ENCODE assay signal across 11 mouse cellular contexts in the genomic region with DNA sequence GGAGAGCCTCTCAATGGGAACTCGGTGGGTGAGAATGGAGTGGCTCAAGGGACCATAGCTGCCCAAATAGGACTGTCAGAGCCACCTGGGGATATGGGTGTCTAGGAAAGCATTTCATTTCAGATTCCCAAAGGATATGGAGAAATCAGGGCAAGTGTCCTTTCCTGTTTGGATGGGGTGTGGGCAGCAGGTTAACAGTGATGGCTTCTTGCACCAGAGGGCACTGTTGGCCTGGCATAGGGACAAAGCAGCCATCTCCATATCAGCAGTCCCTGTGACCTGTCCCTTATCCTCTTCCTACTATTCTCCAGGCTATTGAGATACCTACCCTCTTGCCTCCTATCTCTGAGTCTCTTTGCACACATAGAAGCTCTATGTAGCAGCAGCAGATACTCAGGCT. TPM values are rescaled to one million over a fixed set of nuclear protein-coding genes. Genes with fewer than 3 reads are reported as not detected.
DNase-seq lines count a peak whose midpoint lies in the region; ATAC-seq and TF ChIP-seq lines count a peak whose summit lies in the region.
"Had no signal": no experiment of that assay in that cellular context is flagged by ENCODE, and none has a peak within 500 bp of the region (broad histone marks: within the 10 kb centered on the region; RNA-seq: fewer than 3 reads in every experiment).

No protein-coding gene starts in this region.

- WGBS in heart, embryonic 12.5 days = 70% methylated on average over 1 of the region's 1 CpGs
- WGBS in lung, adult 2 months = 68% methylated on average over 1 of the region's 1 CpGs
- 71% methylated on average over 1 of the region's 1 CpGs for WGBS in small intestine, adult 2 months

- no peak for ATAC-seq in heart, embryonic 12.5 days (ENCODE audit: insufficient number of reproducible peaks, low FRiP score)

- H3K4me3 ChIP-seq in heart, embryonic 12.5 days = no peak overlapping the region
- H3K4me3 ChIP-seq in lung, adult 2 months (replicated peaks; ENCODE audit: extremely low read depth, low read depth, low read length) = no peak overlapping the region
- H3K4me3 ChIP-seq in small intestine, adult 2 months (ENCODE audit: low read depth, low read length) = no peak overlapping the region

- no peaks in the 10 kb centered on the region for H3K9me3 ChIP-seq in heart, embryonic 12.5 days (replicated peaks)

- H3K36me3 ChIP-seq in heart, embryonic 12.5 days = no peaks in the 10 kb centered on the region
- no peaks in the 10 kb centered on the region for H3K36me3 ChIP-seq in small intestine, adult 2 months (ENCODE audit: control insufficient read depth, insufficient read depth, low read length)

- peak; percentile 51; the same call in 1 of the 2 replicates for TF ChIP-seq CTCF in lung, adult 2 months (IDR thresholded peaks at IDR 0.05; ENCODE audit: insufficient read depth, low read length)
- peak; percentile 39; the same call in 1 of the 2 replicates for TF ChIP-seq CTCF in small intestine, adult 2 months (IDR thresholded peaks at IDR 0.05; ENCODE audit: extremely low read depth, insufficient read length, insufficient replicate concordance, low read depth, low read length)

- H3K4me1 ChIP-seq in heart, embryonic 12.5 days (replicated peaks) = 0 out of 2 replicates have a peak, but pooled peaks cover 8% of the 10 kb centered on the region
- H3K4me1 ChIP-seq in lung, adult 2 months (ENCODE audit: control insufficient read depth, insufficient read depth, low read length) = no peaks in the 10 kb centered on the region
- H3K4me1 ChIP-seq in small intestine, adult 2 months (ENCODE audit: control insufficient read depth, insufficient read depth, insufficient read length, low read length) = peaks cover 1% of the 10 kb centered on the region

- no peak overlapping the region for H3K27ac ChIP-seq in heart, embryonic 12.5 days (ENCODE audit: poor library complexity, severe bottlenecking)
- H3K27ac ChIP-seq in small intestine, adult 2 months (ENCODE audit: insufficient read depth, low read depth, low read length) = no peak overlapping the region

- no peak overlapping the region for H3K4me2 ChIP-seq in heart, embryonic 12.5 days

- H3K9ac ChIP-seq in heart, embryonic 12.5 days = no peak overlapping the region

- no peak for TF ChIP-seq POLR2A in lung, adult 2 months (IDR thresholded peaks at IDR 0.05; ENCODE audit: borderline replicate concordance, extremely low read depth, low read depth, low read length)
- no peak for TF ChIP-seq POLR2A in small intestine, adult 2 months (IDR thresholded peaks at IDR 0.05; ENCODE audit: low read depth, low read length)

- peaks cover 18% of the 10 kb centered on the region for H3K27me3 ChIP-seq in heart, embryonic 12.5 days (replicated peaks)
- H3K27me3 ChIP-seq in small intestine, adult 2 months (ENCODE audit: control insufficient read depth, insufficient read depth, low read length) = no peaks in the 10 kb centered on the region

- DNase-seq in adrenal gland, adult 2 months = peak; percentile 35
- no peak for DNase-seq in adrenal gland, postnatal 25 days
- DNase-seq in heart, postnatal 4 days = peak; percentile 23
- DNase-seq in lung, adult 2 months = no peak
- no peak for DNase-seq in lung, postnatal 14 days
- DNase-seq in right cerebral cortex, postnatal 25 days = no peak
- DNase-seq: embryo, embryonic 11 days; gastrocnemius, postnatal 14 days; kidney, adult 11 months had no signal

RNA-seq across cellular contexts. Expression of a gene that starts 26.4 kb away (rescaled TPM):
- 1 to 10 TPM; 3.3 to 6.7 TPM for total RNA-seq in adrenal gland, adult 2 months (2021)
- 17.1 and 22.1 TPM in 2 replicates for polyA plus RNA-seq in adrenal gland, adult 2 months (2012; rRNA removed)
- total RNA-seq in adrenal gland, postnatal 25 days (2021) = 4.6 and 6.0 TPM in 2 replicates
- total RNA-seq in heart, postnatal 4 days (2021) = 10 to 100 TPM; 19.1 to 20.5 TPM
- 7.6 and 8.0 TPM in 2 replicates for polyA plus RNA-seq in heart, embryonic 12.5 days (2016; fragmentation: Nextera tagmentation; extraction: Ambion mirVana)
- 24.6 and 28.8 TPM in 2 replicates for polyA plus RNA-seq in lung, adult 2 months (2012; rRNA removed)
- 9.8 and 12.0 TPM in 2 replicates for polyA plus RNA-seq in small intestine, adult 2 months (2012; rRNA removed)

RNA-seq across cellular contexts. Expression of a gene that starts 36.4 kb away (rescaled TPM):
- total RNA-seq in adrenal gland, adult 2 months (2021) = 10 to 100 TPM; 34.8 to 44.2 TPM
- 125 and 141 TPM in 2 replicates for polyA plus RNA-seq in adrenal gland, adult 2 months (2012; rRNA removed)
- total RNA-seq in adrenal gland, postnatal 25 days (2021) = 35.4 and 38.2 TPM in 2 replicates
- total RNA-seq in heart, postnatal 4 days (2021) = 10 to 100 TPM; 16.1 to 18.0 TPM
- 36.5 and 38.3 TPM in 2 replicates for polyA plus RNA-seq in heart, embryonic 12.5 days (2016; fragmentation: Nextera tagmentation; extraction: Ambion mirVana)
- 86.2 and 98.0 TPM in 2 replicates for polyA plus RNA-seq in lung, adult 2 months (2012; rRNA removed)
- 55.1 and 97.5 TPM in 2 replicates for polyA plus RNA-seq in small intestine, adult 2 months (2012; rRNA removed)

Comparison
In these comparisons a context has a peak if more than half of its experiments do, and no peak if none do; other contexts are left out.
1. DNase-seq: peak in adrenal gland, adult 2 months (single experiment) and heart, postnatal 4 days (single experiment); none in adrenal gland, postnatal 25 days (single experiment), lung, adult 2 months (single experiment), lung, postnatal 14 days (single experiment) and right cerebral cortex, postnatal 25 days (single experiment).